Mouse (Mus musculus) gastrocnemius, adult 18-20 months (tissue): ENCODE data around the gene Ascl3. TPM values are rescaled to one million over a fixed set of nuclear protein-coding genes. Genes with fewer than 3 reads are reported as not detected.
A peak's percentile ranks its signal among the peaks of the same experiment; 100 is the strongest.

Experiments used
- DNase-seq: peaks from one replicate; pipeline ENCODE4 v3.0.0; 2021; ENCODE audit warnings: low spot score
- total RNA-seq, 2 experiments: library from RNA; stranded (reverse); gene quantifications; 2 replicates each; pipeline ENCODE4 v1.2.3; 2021

Gene Ascl3
- total RNA-seq, 2 experiments from 2014 or later: not detected

GRCm38 (mm10) chr7:109710069-109710468, 21.5 kb downstream of the Ascl3 start:
- no peak for DNase-seq

- DNase-seq: peak; percentile 69
Measured at GRCm38 (mm10) chr7:109708961-109709382, 22.6 kb downstream of the Ascl3 start.

- DNase-seq: peak; percentile 53
Measured at GRCm38 (mm10) chr7:109707023-109707785, 24.3 kb downstream of the Ascl3 start.

GRCm38 (mm10) chr7:109704461-109704860, 27.1 kb downstream of the Ascl3 start:
- DNase-seq: no peak

GRCm38 (mm10) chr7:109704016-109704377, 27.5 kb downstream of the Ascl3 start:
- DNase-seq: no peak

GRCm38 (mm10) chr7:109703190-109704015, 28.1 kb downstream of the Ascl3 start, which contains the start of the genes St5 and Akip1:
Gene St5, minus strand, starts transcription at chr7:109703605.
Gene Akip1, plus strand, starts transcription at chr7:109703690.
- peak; percentile 96 for DNase-seq

GRCm38 (mm10) chr7:109702721-109703120, 28.8 kb downstream of the Ascl3 start:
- no peak for DNase-seq

GRCm38 (mm10) chr7:109700213-109700612, 31.3 kb downstream of the Ascl3 start:
- DNase-seq: no peak

GRCm38 (mm10) chr7:109695339-109695726, 36.2 kb downstream of the Ascl3 start:
- no peak for DNase-seq

- no peak for DNase-seq
Measured at GRCm38 (mm10) chr7:109694576-109695338, 36.8 kb downstream of the Ascl3 start.

GRCm38 (mm10) chr7:109690961-109691360, 40.6 kb downstream of the Ascl3 start:
- no peak for DNase-seq

GRCm38 (mm10) chr7:109690101-109690500, 41.4 kb downstream of the Ascl3 start:
- DNase-seq: no peak

- no peak for DNase-seq
Measured at GRCm38 (mm10) chr7:109686585-109687128, 44.9 kb downstream of the Ascl3 start.

- DNase-seq: no peak
Measured at GRCm38 (mm10) chr7:109680879-109681278, 50.6 kb downstream of the Ascl3 start.

GRCm38 (mm10) chr7:109680284-109680683, 51.2 kb downstream of the Ascl3 start:
- DNase-seq: no peak

Other genes with a start within 250 kb of the Ascl3 start
- gene Trim66, start 223.6 kb downstream of the Ascl3 start, total RNA-seq: under 1 TPM; 0.07 to 0.09 TPM
- gene Rpl27a, start 212.6 kb downstream of the Ascl3 start, total RNA-seq: 10 to 100 TPM; 80.7 to 81.0 TPM
- gene St5, start 28.1 kb downstream of the Ascl3 start, total RNA-seq: 1 to 10 TPM; 6.0 to 8.2 TPM
- gene Akip1, start 28.0 kb downstream of the Ascl3 start, total RNA-seq: 10 to 100 TPM; 16.4 to 19.3 TPM
- not detected for gene BC051019, start 7.9 kb downstream of the Ascl3 start, total RNA-seq
- gene Tmem9b, start 21.1 kb upstream of the Ascl3 start, total RNA-seq: 10 to 100 TPM; 28.8 to 29.0 TPM
- under 1 TPM; 0.09 to 0.31 TPM for gene Nrip3, start 50.3 kb upstream of the Ascl3 start, total RNA-seq
- 1 to 10 TPM; 2.1 to 3.7 TPM for gene Scube2, start 134.0 kb upstream of the Ascl3 start, total RNA-seq
- 10 to 100 TPM; 36.2 to 47.5 TPM for gene Dennd5a, start 228.7 kb upstream of the Ascl3 start, total RNA-seq